In genomic region chr1:52021936-52022725, GRCm38 (mm10) we compare ENCODE assay signal across 18 mouse cellular contexts. TPM values are rescaled to one million over a fixed set of nuclear protein-coding genes. Genes with fewer than 3 reads are reported as not detected.
DNase-seq lines count a peak whose midpoint lies in the region; TF ChIP-seq lines count a peak whose summit lies in the region.
"Had no signal": no experiment of that assay in that cellular context is flagged by ENCODE, and none has a peak within 500 bp of the region (broad histone marks: within the 10 kb centered on the region; RNA-seq: fewer than 3 reads in every experiment).

No protein-coding gene starts in this region.

- TF ChIP-seq POLR2A in spleen, adult 2 months (IDR thresholded peaks at IDR 0.05; ENCODE audit: low read depth, low read length): no peak
- TF ChIP-seq POLR2A in MEL (IDR thresholded peaks at IDR 0.05; ENCODE audit: control insufficient read depth in 1 of 2, insufficient read depth in 1 of 2, low read depth in 1 of 2, low read length in 2 of 2, poor library complexity in 1 of 2): no peak

- DNase-seq in spleen, adult 2 months (ENCODE audit: low read depth in 1 of 2, low spot score in 2 of 2): peak in 1 of 2 experiments; percentile 60
- DNase-seq in spleen, postnatal 10 days (ENCODE audit: low spot score in 2 of 2): no peak
- DNase-seq in MEL (ENCODE audit: low read depth, low spot score): peak; percentile 1
- peak; percentile 66 for DNase-seq in induced T-regulatory cell, adult 2 months (ENCODE audit: low read depth)
- peak; percentile 73 for DNase-seq in splenic B cell, adult 2 months (ENCODE audit: low read depth, low spot score)
- no peak for DNase-seq in adrenal gland, postnatal 36 days
- DNase-seq in embryonic facial prominence, embryonic 10.5 days (ENCODE audit: low spot score): no peak
- DNase-seq: adrenal gland, postnatal 25 days; cerebellum, adult 11 months; gastrocnemius, postnatal 10 days; kidney, adult 18-20 months; lung, postnatal 36 days; right cerebral cortex, postnatal 4 days had no signal

- TF ChIP-seq RAD21 in MEL (IDR thresholded peaks at IDR 0.05; ENCODE audit: low read depth, low read length): no peak

- peak overlapping the region; percentile 70 for H3K27ac ChIP-seq in spleen, adult 2 months (ENCODE audit: insufficient read depth, low read length)
- H3K27ac ChIP-seq in MEL (ENCODE audit: control insufficient read depth, low read depth, low read length): no peak overlapping the region
- H3K27ac ChIP-seq in embryonic facial prominence, embryonic 10.5 days (replicated peaks): no peak overlapping the region
- H3K27ac ChIP-seq: embryonic facial prominence, embryonic 15.5 days; forebrain, embryonic 15.5 days; hindbrain, embryonic 10.5 days; midbrain, embryonic 13.5 days had no signal

- no peaks in the 10 kb centered on the region for H3K79me2 ChIP-seq in MEL (ENCODE audit: control insufficient read depth, insufficient read depth, low read length, poor library complexity)

- H3K4me3 ChIP-seq in spleen, adult 2 months (ENCODE audit: extremely low read depth, insufficient read depth, insufficient read length): no peak overlapping the region
- H3K4me3 ChIP-seq in MEL (ENCODE audit: control insufficient read depth in 1 of 2, insufficient read depth in 1 of 2, low read depth in 2 of 2, low read length in 2 of 2): no peak overlapping the region
- no peak overlapping the region for H3K4me3 ChIP-seq in embryonic facial prominence, embryonic 10.5 days
- H3K4me3 ChIP-seq: embryonic facial prominence, embryonic 15.5 days; forebrain, embryonic 15.5 days; heart, embryonic 12.5 days; hindbrain, embryonic 10.5 days; midbrain, embryonic 13.5 days had no signal

- WGBS in spleen, adult 2 months: 54% methylated on average over 4 of the region's 4 CpGs
- 85% methylated on average over 4 of the region's 4 CpGs for WGBS in embryonic facial prominence, embryonic 10.5 days

- no peak for TF ChIP-seq CTCF in spleen, adult 2 months (IDR thresholded peaks at IDR 0.05; ENCODE audit: extremely low read depth, insufficient read depth, insufficient read length, insufficient replicate concordance)
- no peak for TF ChIP-seq CTCF in MEL (IDR thresholded peaks at IDR 0.05 in 2 of 3, conservative IDR thresholded peaks at IDR 0.05 in 1 of 3; ENCODE audit: control insufficient read depth in 1 of 3, insufficient read depth in 1 of 3, low read depth in 2 of 3, low read length in 3 of 3, poor library complexity in 1 of 3, severe bottlenecking in 1 of 3)

- no peaks in the 10 kb centered on the region for H3K27me3 ChIP-seq in spleen, adult 2 months (ENCODE audit: control insufficient read depth, insufficient read depth, low read length)
- H3K27me3 ChIP-seq in MEL (ENCODE audit: control insufficient read depth in 1 of 2, insufficient read depth in 2 of 2, low read length in 2 of 2): no peaks in the 10 kb centered on the region
- no peaks in the 10 kb centered on the region for H3K27me3 ChIP-seq in splenic B cell, adult 2 months (ENCODE audit: control insufficient read depth, insufficient read depth, low read length, poor library complexity, severe bottlenecking)
- no peaks in the 10 kb centered on the region for H3K27me3 ChIP-seq in embryonic facial prominence, embryonic 10.5 days (replicated peaks; ENCODE audit: low read depth, poor library complexity, severe bottlenecking)
- H3K27me3 ChIP-seq: embryonic facial prominence, embryonic 15.5 days; forebrain, embryonic 15.5 days; heart, embryonic 12.5 days; midbrain, embryonic 13.5 days had no signal

- no peaks in the 10 kb centered on the region for H3K36me3 ChIP-seq in spleen, adult 2 months (ENCODE audit: control insufficient read depth, insufficient read depth, low read length)
- H3K36me3 ChIP-seq in MEL (ENCODE audit: control insufficient read depth in 1 of 2, insufficient read depth in 2 of 2, low read length in 2 of 2): no peaks in the 10 kb centered on the region
- H3K36me3 ChIP-seq in splenic B cell, adult 2 months (ENCODE audit: control insufficient read depth, insufficient read depth, low read length, poor library complexity, severe bottlenecking): no peaks in the 10 kb centered on the region
- no peaks in the 10 kb centered on the region for H3K36me3 ChIP-seq in embryonic facial prominence, embryonic 10.5 days (replicated peaks)
- H3K36me3 ChIP-seq: embryonic facial prominence, embryonic 15.5 days; forebrain, embryonic 15.5 days; heart, embryonic 12.5 days; hindbrain, embryonic 10.5 days; midbrain, embryonic 13.5 days had no signal

- H3K4me1 ChIP-seq in spleen, adult 2 months (ENCODE audit: control insufficient read depth, insufficient read depth, insufficient read length): peaks cover 17% of the 10 kb centered on the region
- no peaks in the 10 kb centered on the region for H3K4me1 ChIP-seq in MEL (ENCODE audit: control insufficient read depth in 1 of 2, insufficient read depth in 2 of 2, low read length in 2 of 2)
- H3K4me1 ChIP-seq in embryonic facial prominence, embryonic 10.5 days: no peaks in the 10 kb centered on the region
- H3K4me1 ChIP-seq: embryonic facial prominence, embryonic 15.5 days; forebrain, embryonic 15.5 days; heart, embryonic 12.5 days; hindbrain, embryonic 10.5 days; midbrain, embryonic 13.5 days had no signal

- TF ChIP-seq EP300 in MEL (IDR thresholded peaks at IDR 0.05; ENCODE audit: low read depth in 1 of 2, low read length in 2 of 2): no peak

- no peaks in the 10 kb centered on the region for H3K9me3 ChIP-seq in MEL (replicated peaks; ENCODE audit: insufficient read depth, low read length)
- no peaks in the 10 kb centered on the region for H3K9me3 ChIP-seq in embryonic facial prominence, embryonic 10.5 days
- H3K9me3 ChIP-seq: embryonic facial prominence, embryonic 15.5 days; forebrain, embryonic 15.5 days; hindbrain, embryonic 10.5 days; midbrain, embryonic 13.5 days had no signal

- no peak overlapping the region for H3K9ac ChIP-seq in MEL (ENCODE audit: control insufficient read depth, low read depth, low read length, poor library complexity, severe bottlenecking)
- H3K9ac ChIP-seq: embryonic facial prominence, embryonic 15.5 days; forebrain, embryonic 15.5 days; heart, embryonic 12.5 days; midbrain, embryonic 13.5 days had no signal

TF ChIP-seq in MEL, 35 proteins besides CTCF, POLR2A, EP300 and RAD21:
- TF ChIP-seq HCFC1 (IDR thresholded peaks at IDR 0.05; ENCODE audit: low read depth, low read length) (no peak), ZNF384 (IDR thresholded peaks at IDR 0.05; ENCODE audit: low read depth, low read length) (no peak), RCOR1 (IDR thresholded peaks at IDR 0.05; ENCODE audit: low read depth, low read length) (no peak), NELFE (IDR thresholded peaks at IDR 0.05; ENCODE audit: low read depth, low read length) (no peak), TAL1 (IDR thresholded peaks at IDR 0.05; ENCODE audit: low read length) (no peak), SIN3A (IDR thresholded peaks at IDR 0.05; ENCODE audit: low read length) (no peak), USF1 (IDR thresholded peaks at IDR 0.05; ENCODE audit: low read depth, low read length) (no peak), GABPA (IDR thresholded peaks at IDR 0.05; ENCODE audit: low read depth, low read length) (no peak), JUND (IDR thresholded peaks at IDR 0.05; ENCODE audit: low read depth, low read length) (no peak), MAZ (IDR thresholded peaks at IDR 0.05; ENCODE audit: low read depth, low read length) (no peak)

RNA-seq across cellular contexts. Expression of gene Stat4, which starts 35.2 kb away (rescaled TPM):
- polyA plus RNA-seq in spleen, adult 2 months (2012; rRNA removed): 5.1 and 6.0 TPM in 2 replicates
- total RNA-seq in MEL (2012; rRNA removed): not detected in 2 replicates
- polyA plus RNA-seq in MEL (2012; ENCODE audit: insufficient read depth in 1 of 2, insufficient read length in 2 of 2, low read depth in 1 of 2, low replicate concordance in 2 of 2, missing spikeins in 1 of 2): not detected
- under 1 TPM; 0.26 to 0.33 TPM for total RNA-seq in adrenal gland, postnatal 36 days (2021)
- 1.1 and 1.9 TPM in 2 replicates for polyA plus RNA-seq in embryonic facial prominence, embryonic 10.5 days (2016; fragmentation: Nextera tagmentation; extraction: Ambion mirVana)

Comparison
In these comparisons a context has a peak if more than half of its experiments do, and no peak if none do; other contexts are left out.
1. DNase-seq: peak in MEL (single experiment), induced T-regulatory cell, adult 2 months (single experiment) and splenic B cell, adult 2 months (single experiment); none in spleen, postnatal 10 days (0 of 2), adrenal gland, postnatal 36 days (0 of 2) and embryonic facial prominence, embryonic 10.5 days (single experiment).